15 mouse cellular contexts compared by ENCODE assay signal in the genomic region with DNA sequence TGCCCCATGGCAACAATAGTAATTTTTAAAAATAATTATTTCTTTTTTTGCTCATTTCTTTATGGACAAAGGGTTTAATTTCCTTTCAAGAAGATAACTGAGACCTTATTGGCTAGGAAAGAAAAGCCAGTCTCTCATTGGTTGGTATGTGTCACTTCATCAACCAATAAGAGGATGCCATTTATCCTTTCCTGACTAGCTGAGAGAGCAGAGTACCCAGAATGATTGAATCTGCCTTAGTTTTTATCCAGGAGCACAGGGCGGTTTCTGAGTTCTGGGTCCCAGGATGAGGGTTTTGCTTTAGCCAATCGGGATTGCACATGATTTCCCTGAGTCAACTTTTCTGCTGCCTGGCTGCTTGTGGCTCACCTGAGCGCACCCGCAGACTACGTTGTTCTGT. TPM values are rescaled to one million over a fixed set of nuclear protein-coding genes. Genes with fewer than 3 reads are reported as not detected.
DNase-seq lines count a peak whose midpoint lies in the region; ATAC-seq and TF ChIP-seq lines count a peak whose summit lies in the region.
"Had no signal": no experiment of that assay in that cellular context is flagged by ENCODE, and none has a peak within 500 bp of the region (broad histone marks: within the 10 kb centered on the region; RNA-seq: fewer than 3 reads in every experiment).

No protein-coding gene starts in this region.

- no peaks in the 10 kb centered on the region for H3K9me3 ChIP-seq in ES-E14 (ENCODE audit: control insufficient read depth, insufficient read depth, low read depth, low read length)
- H3K9me3 ChIP-seq in hindbrain, embryonic 14.5 days (ENCODE audit: control insufficient read depth, low read length), result no peaks in the 10 kb centered on the region
- no peaks in the 10 kb centered on the region for H3K9me3 ChIP-seq in midbrain, postnatal 0 days (ENCODE audit: low read length)
- no peaks in the 10 kb centered on the region for H3K9me3 ChIP-seq in intestine, postnatal 0 days (ENCODE audit: control insufficient read depth)

- H3K27me3 ChIP-seq in hindbrain, embryonic 14.5 days (ENCODE audit: control insufficient read depth, insufficient read depth, low read length), result no peaks in the 10 kb centered on the region
- H3K27me3 ChIP-seq in midbrain, postnatal 0 days (ENCODE audit: insufficient read depth, low read length), result no peaks in the 10 kb centered on the region
- H3K27me3 ChIP-seq in intestine, postnatal 0 days (replicated peaks; ENCODE audit: control insufficient read depth, insufficient read depth, low read length), result peaks cover 56% of the 10 kb centered on the region

- WGBS in hindbrain, embryonic 14.5 days, result 62% methylated on average over 5 of the region's 5 CpGs
- 68% methylated on average over 5 of the region's 5 CpGs for WGBS in midbrain, postnatal 0 days
- 71% methylated on average over 5 of the region's 5 CpGs for WGBS in intestine, postnatal 0 days

- no peak for ATAC-seq in hindbrain, embryonic 14.5 days (ENCODE audit: low FRiP score)
- ATAC-seq in midbrain, postnatal 0 days (ENCODE audit: low FRiP score), result no peak
- no peak for ATAC-seq in cerebellum, adult (ENCODE audit: insufficient number of reproducible peaks, low FRiP score, low TSS enrichment)
- no peak for ATAC-seq in intestine, postnatal 0 days
- ATAC-seq: intestine, embryonic 16.5 days had no signal

- DNase-seq in ES-E14 (ENCODE audit: low read depth, low spot score), result no peak
- DNase-seq in hindbrain, embryonic 14.5 days (ENCODE audit: low spot score), result peak; percentile 62
- DNase-seq in midbrain, postnatal 0 days (ENCODE audit: low spot score), result peak; percentile 72
- no peak for DNase-seq in spleen, postnatal 14 days (ENCODE audit: low spot score in 2 of 2)
- no peak for DNase-seq in adrenal gland, postnatal 4 days (ENCODE audit: low spot score in 2 of 2)
- DNase-seq: adrenal gland, postnatal 14 days; cerebellum, adult 11 months; liver; lung, embryonic 14.5 days; right cerebral cortex, postnatal 14 days; thymus, postnatal 25 days had no signal

- no peak for TF ChIP-seq POLR2A in cortical plate, adult 2 months (IDR thresholded peaks at IDR 0.05; ENCODE audit: extremely low read depth, insufficient read depth, low read length)

- H3K36me3 ChIP-seq in ES-E14 (ENCODE audit: control insufficient read depth, insufficient read depth, low read length, poor library complexity, severe bottlenecking), result no peaks in the 10 kb centered on the region
- no peaks in the 10 kb centered on the region for H3K36me3 ChIP-seq in hindbrain, embryonic 14.5 days (replicated peaks; ENCODE audit: control insufficient read depth, insufficient read depth)
- H3K36me3 ChIP-seq in midbrain, postnatal 0 days (ENCODE audit: insufficient read depth, low read length), result peaks cover 5% of the 10 kb centered on the region; the same call in 1 of the 2 replicates
- H3K36me3 ChIP-seq in intestine, postnatal 0 days (ENCODE audit: control insufficient read depth, insufficient read depth), result no peaks in the 10 kb centered on the region

- in situ Hi-C loops in ES-E14 (cut with MboI; ENCODE audit: low sequenced_read_pairs in 2 of 2, unreplicated experiment in 2 of 2), result no loop called here

- peak overlapping the region; percentile 30 to 39; a peak in 3 of 4 replicates for H3K4me3 ChIP-seq in ES-E14 (ENCODE audit: insufficient read depth in 1 of 2, low read depth in 1 of 2, low read length in 2 of 2, poor library complexity in 1 of 2, severe bottlenecking in 1 of 2)
- H3K4me3 ChIP-seq in cortical plate, adult 2 months (ENCODE audit: insufficient read depth, low read length), result peak overlapping the region; percentile 27
- H3K4me3 ChIP-seq in hindbrain, embryonic 14.5 days (replicated peaks; ENCODE audit: low read length), result peak overlapping the region; percentile 65
- H3K4me3 ChIP-seq in midbrain, postnatal 0 days (ENCODE audit: low read depth, low read length), result peak overlapping the region; percentile 69; the same call in 1 of the 2 replicates
- H3K4me3 ChIP-seq in intestine, postnatal 0 days (ENCODE audit: low read depth, low read length), result no peak overlapping the region

- no peak overlapping the region for H3K27ac ChIP-seq in ES-E14 (ENCODE audit: insufficient read depth, low read depth, low read length, poor library complexity, severe bottlenecking)
- H3K27ac ChIP-seq in cortical plate, adult 2 months (ENCODE audit: insufficient read depth, low read length), result no peak overlapping the region
- peak overlapping the region; percentile 91 for H3K27ac ChIP-seq in hindbrain, embryonic 14.5 days
- H3K27ac ChIP-seq in midbrain, postnatal 0 days (ENCODE audit: low read depth, low read length), result peak overlapping the region; percentile 81; the same call in 1 of the 2 replicates
- H3K27ac ChIP-seq in intestine, postnatal 0 days (ENCODE audit: low read depth, low read length), result no peak overlapping the region

- peaks cover 0 to 2% of the 10 kb centered on the region in 2 experiments; a peak in 1 of 4 replicates for H3K4me1 ChIP-seq in ES-E14 (ENCODE audit: control insufficient read depth in 2 of 2, insufficient read depth in 2 of 2, low read length in 2 of 2, poor library complexity in 1 of 2)
- peaks cover 2% of the 10 kb centered on the region; the same call in 1 of the 2 replicates for H3K4me1 ChIP-seq in cortical plate, adult 2 months (ENCODE audit: control insufficient read depth, insufficient read depth, low read length)
- H3K4me1 ChIP-seq in hindbrain, embryonic 14.5 days (replicated peaks; ENCODE audit: control insufficient read depth, insufficient read depth, low read length), result peaks cover 60% of the 10 kb centered on the region
- H3K4me1 ChIP-seq in midbrain, postnatal 0 days (ENCODE audit: insufficient read depth, low read length), result peaks cover 21% of the 10 kb centered on the region; the same call in 1 of the 2 replicates
- H3K4me1 ChIP-seq in intestine, postnatal 0 days (replicated peaks; ENCODE audit: control insufficient read depth, insufficient read depth, low read length), result no peaks in the 10 kb centered on the region

- TF ChIP-seq CTCF in cortical plate, adult 2 months (IDR thresholded peaks at IDR 0.05; ENCODE audit: extremely low read depth, insufficient read depth, low read length), result no peak
- TF ChIP-seq CTCF in midbrain, postnatal 0 days (IDR thresholded peaks at IDR 0.05), result no peak
- no peak for TF ChIP-seq CTCF in intestine, postnatal 0 days (IDR thresholded peaks at IDR 0.05; ENCODE audit: low read depth)

- H3K4me2 ChIP-seq in hindbrain, embryonic 14.5 days (replicated peaks), result peak overlapping the region; percentile 84
- peak overlapping the region; percentile 70 for H3K4me2 ChIP-seq in midbrain, postnatal 0 days (ENCODE audit: low read depth, low read length, poor library complexity, severe bottlenecking)
- no peak overlapping the region for H3K4me2 ChIP-seq in intestine, postnatal 0 days (replicated peaks; ENCODE audit: low read depth)
- H3K4me2 ChIP-seq: lung, embryonic 14.5 days had no signal

- peak overlapping the region; percentile 22; the same call in 1 of the 2 replicates for H3K9ac ChIP-seq in ES-E14 (ENCODE audit: insufficient read depth, low read depth, low read length, poor library complexity, severe bottlenecking)
- H3K9ac ChIP-seq in hindbrain, embryonic 14.5 days, result peak overlapping the region; percentile 57
- H3K9ac ChIP-seq in midbrain, postnatal 0 days (replicated peaks; ENCODE audit: low read length, poor library complexity, severe bottlenecking), result peak overlapping the region; percentile 29
- H3K9ac ChIP-seq in intestine, postnatal 0 days (ENCODE audit: low read depth, low read length), result no peak overlapping the region
- H3K9ac ChIP-seq: lung, embryonic 14.5 days had no signal

TF ChIP-seq in ES-E14, 5 proteins besides CTCF, POLR2A, EP300 and RAD21:
- TF ChIP-seq ZC3H11A (IDR thresholded peaks at IDR 0.05; ENCODE audit: borderline replicate concordance, low read depth, low read length), result no peak
- TF ChIP-seq ZNF384 (IDR thresholded peaks at IDR 0.05; ENCODE audit: low read depth, low read length), result no peak
- 0 out of 2 replicates have a peak, but pooled peaks have one; percentile 47 for TF ChIP-seq MAFK (IDR thresholded peaks at IDR 0.05; ENCODE audit: insufficient read depth, low read depth, low read length)
- TF ChIP-seq CHD2 (IDR thresholded peaks at IDR 0.05; ENCODE audit: low read depth, low read length), result peak; percentile 65; the same call in 1 of the 2 replicates
- no peak for TF ChIP-seq HCFC1 (IDR thresholded peaks at IDR 0.05; ENCODE audit: borderline replicate concordance, insufficient read depth, low read length)

RNA-seq across cellular contexts. Expression of a gene that starts 10.2 kb away (rescaled TPM):
- total RNA-seq in ES-E14 (2012; rRNA removed), result 104 and 146 TPM in 2 replicates
- 21.8 and 22.7 TPM in 2 replicates for polyA plus RNA-seq in cortical plate, adult 2 months (2012; rRNA removed)
- 42.0 and 44.1 TPM in 2 replicates for polyA plus RNA-seq in hindbrain, embryonic 14.5 days (2014; fragmentation: Nextera tagmentation; extraction: Ambion mirVana)
- 31.2 and 40.3 TPM in 2 replicates for total RNA-seq in midbrain, postnatal 0 days (2014; rRNA removed)
- polyA plus RNA-seq in midbrain, postnatal 0 days (2015; fragmentation: Nextera tagmentation; extraction: Ambion mirVana), result 48.5 and 53.2 TPM in 2 replicates
- total RNA-seq in adrenal gland, postnatal 4 days (2021), result 10 to 100 TPM; 33.0 to 33.7 TPM
- 19.7 and 20.6 TPM in 2 replicates for polyA plus RNA-seq in intestine, postnatal 0 days (2015; fragmentation: Nextera tagmentation; extraction: Ambion mirVana)

RNA-seq across cellular contexts. Expression of a gene that starts 27.8 kb away (rescaled TPM):
- 1.6 and 3.2 TPM in 2 replicates for total RNA-seq in ES-E14 (2012; rRNA removed)
- 2.4 and 2.9 TPM in 2 replicates for polyA plus RNA-seq in cortical plate, adult 2 months (2012; rRNA removed)
- polyA plus RNA-seq in hindbrain, embryonic 14.5 days (2014; fragmentation: Nextera tagmentation; extraction: Ambion mirVana), result 0.55 and 1.2 TPM in 2 replicates
- total RNA-seq in midbrain, postnatal 0 days (2014; rRNA removed), result 1.2 and 4.9 TPM in 2 replicates
- 0.57 and 1.4 TPM in 2 replicates for polyA plus RNA-seq in midbrain, postnatal 0 days (2015; fragmentation: Nextera tagmentation; extraction: Ambion mirVana)
- 10 to 100 TPM in 1 of 2 experiments, 1 to 10 TPM in 1; 7.4 to 13.7 TPM for total RNA-seq in adrenal gland, postnatal 4 days (2021)
- polyA plus RNA-seq in intestine, postnatal 0 days (2015; fragmentation: Nextera tagmentation; extraction: Ambion mirVana), result 4.3 and 4.9 TPM in 2 replicates

RNA-seq across cellular contexts. Expression of a gene that starts 38.3 kb away (rescaled TPM):
- 14.3 and 14.5 TPM in 2 replicates for total RNA-seq in ES-E14 (2012; rRNA removed)
- polyA plus RNA-seq in cortical plate, adult 2 months (2012; rRNA removed), result 6.1 and 6.3 TPM in 2 replicates
- polyA plus RNA-seq in hindbrain, embryonic 14.5 days (2014; fragmentation: Nextera tagmentation; extraction: Ambion mirVana), result 12.7 and 13.5 TPM in 2 replicates
- total RNA-seq in midbrain, postnatal 0 days (2014; rRNA removed), result 12.1 and 13.2 TPM in 2 replicates
- 5.8 and 6.2 TPM in 2 replicates for polyA plus RNA-seq in midbrain, postnatal 0 days (2015; fragmentation: Nextera tagmentation; extraction: Ambion mirVana)
- 10 to 100 TPM; 13.2 to 14.0 TPM for total RNA-seq in adrenal gland, postnatal 4 days (2021)
- polyA plus RNA-seq in intestine, postnatal 0 days (2015; fragmentation: Nextera tagmentation; extraction: Ambion mirVana), result 10.1 and 11.2 TPM in 2 replicates

Comparison
In these comparisons a context has a peak if more than half of its experiments do, and no peak if none do; other contexts are left out.
1. DNase-seq: peak in hindbrain, embryonic 14.5 days (single experiment) and midbrain, postnatal 0 days (single experiment); none in ES-E14 (single experiment), spleen, postnatal 14 days (0 of 2) and adrenal gland, postnatal 4 days (0 of 2).
2. H3K27ac ChIP-seq: peak in hindbrain, embryonic 14.5 days (single experiment) and midbrain, postnatal 0 days (single experiment); none in ES-E14 (single experiment), cortical plate, adult 2 months (single experiment) and intestine, postnatal 0 days (single experiment).